Mouse (Mus musculus) megakaryocyte progenitor cell, adult 5-6 weeks (primary cell): ENCODE measurements around the gene Foxp1. TPM values are rescaled to one million over a fixed set of nuclear protein-coding genes. Genes with fewer than 3 reads are reported as not detected.
A peak's percentile ranks its signal among the peaks of the same experiment; 100 is the strongest.

Experiments
- ATAC-seq: replicated peaks from 2 replicates; pipeline ENCODE4 v1.8.0; 2016; ENCODE audit warnings: mild to moderate bottlenecking, moderate TSS enrichment, inconsistent platforms; ENCODE audit not compliant: poor library complexity
- total RNA-seq, 2 experiments: library from RNA; stranded (forward) in 1 of 2; stranded (reverse) in 1 of 2; fragments of 157-497, 149-512 nt in 1 of 2; fragments of 200-1000 nt in 1 of 2; gene quantifications; 2 replicates each; pipeline versions ENCODE4 v1.2.3 to v1.2.4; 2015 to 2017

Gene Foxp1
- total RNA-seq (2015) (72.1 and 97.3 TPM in 2 replicates), total RNA-seq (2017) (49.5 and 50.1 TPM in 2 replicates)

DNA sequence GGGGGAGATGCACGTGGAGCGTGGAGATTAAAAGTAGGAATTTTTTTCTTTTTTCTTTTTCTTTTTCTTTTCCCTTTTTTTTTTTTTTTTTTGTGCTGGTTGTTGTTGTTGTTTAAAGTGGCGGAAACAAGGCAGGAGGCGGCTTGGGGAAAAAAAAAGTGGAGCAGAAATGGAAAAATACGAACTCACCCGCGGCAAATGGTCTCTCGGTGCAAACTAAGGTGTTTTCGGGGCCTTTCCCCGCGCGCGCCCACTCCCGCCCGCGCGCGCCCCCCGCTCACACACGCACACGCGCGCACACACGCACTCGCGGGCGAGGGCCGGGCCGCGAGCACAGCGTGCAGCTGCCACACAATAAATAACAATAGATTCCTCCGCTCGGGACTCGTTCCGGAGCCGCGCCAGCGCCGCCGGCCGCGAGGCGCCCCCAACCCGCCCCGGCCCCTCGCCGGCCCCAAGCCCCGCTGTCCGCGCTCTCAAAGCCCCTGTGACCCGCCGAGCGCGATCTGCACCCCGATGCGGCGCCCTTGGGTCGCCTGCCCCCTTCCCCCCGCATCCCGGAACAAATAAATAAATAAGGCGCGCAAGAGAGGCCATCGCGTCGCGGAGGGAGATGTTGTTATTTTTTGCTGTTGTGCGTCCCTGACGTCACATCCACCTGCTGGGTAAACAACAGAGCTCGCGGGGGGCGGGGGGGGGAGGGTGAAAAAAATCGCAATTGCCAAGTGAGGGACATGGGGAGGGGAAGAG is at the start of gene Foxp1:
Foxp1 (minus strand) TSS at position 363 of the 750 bp plus-strand sequence.
- ATAC-seq: peak; percentile 59

DNA sequence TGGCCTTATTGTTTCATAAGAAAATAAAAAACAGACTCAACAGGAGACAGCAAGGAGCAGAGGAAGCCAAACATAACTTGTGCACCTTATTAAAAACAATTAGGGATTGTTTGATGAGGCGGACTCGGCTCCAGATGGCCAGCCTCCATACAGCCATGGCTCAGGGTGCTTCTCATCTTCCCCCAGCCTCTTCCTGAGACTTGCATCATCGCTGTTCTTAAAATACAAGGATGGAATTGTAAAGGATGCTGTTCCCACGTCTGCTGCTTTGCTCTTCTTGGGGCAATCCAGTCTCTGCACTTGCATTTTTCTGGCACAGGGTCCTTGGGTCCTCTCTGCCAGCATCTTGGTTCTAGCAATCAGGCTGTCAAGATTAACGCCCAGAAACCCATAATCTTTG is 49.5 kb upstream of the Foxp1 start:
- no peak for ATAC-seq

DNA sequence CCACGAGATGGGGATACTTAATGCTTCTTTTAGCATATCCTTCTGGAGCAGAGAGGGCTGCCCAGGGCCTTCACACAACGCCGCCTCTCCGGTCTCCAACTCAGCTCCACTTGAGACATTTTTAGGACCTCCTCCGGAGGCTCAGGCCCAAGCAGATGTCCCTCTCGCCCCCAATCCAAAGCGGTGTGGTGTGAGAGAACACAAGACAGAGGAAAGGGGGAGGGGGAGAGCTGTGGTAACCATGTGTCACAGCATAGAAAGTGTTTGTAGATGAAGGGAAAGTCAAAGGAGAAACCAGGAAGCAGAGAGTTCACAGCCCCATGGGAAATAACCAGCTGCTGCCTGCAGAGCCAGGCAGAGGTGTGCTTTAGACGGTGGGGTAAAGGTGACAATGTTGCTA is 44.4 kb upstream of the Foxp1 start:
- ATAC-seq: no peak

DNA sequence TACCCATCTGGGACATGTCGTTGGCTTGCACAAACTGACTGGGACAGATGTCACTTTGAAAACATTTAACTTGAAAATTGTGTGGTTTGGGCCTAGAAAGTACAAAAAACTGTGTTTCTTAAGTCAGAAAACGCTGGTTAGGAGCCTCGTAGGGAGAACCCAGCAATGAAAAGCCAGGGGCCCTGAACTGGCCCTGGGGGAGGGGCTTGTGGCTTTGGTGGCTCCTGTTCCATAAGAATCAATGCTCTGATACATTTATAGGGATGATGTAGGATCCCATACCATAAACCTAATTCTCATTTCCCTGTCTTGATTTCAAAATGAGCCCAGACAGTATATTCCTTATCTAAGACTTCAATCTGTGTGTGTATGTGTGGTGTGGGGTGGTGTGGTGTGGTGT is 42.2 kb upstream of the Foxp1 start:
- ATAC-seq: no peak

DNA sequence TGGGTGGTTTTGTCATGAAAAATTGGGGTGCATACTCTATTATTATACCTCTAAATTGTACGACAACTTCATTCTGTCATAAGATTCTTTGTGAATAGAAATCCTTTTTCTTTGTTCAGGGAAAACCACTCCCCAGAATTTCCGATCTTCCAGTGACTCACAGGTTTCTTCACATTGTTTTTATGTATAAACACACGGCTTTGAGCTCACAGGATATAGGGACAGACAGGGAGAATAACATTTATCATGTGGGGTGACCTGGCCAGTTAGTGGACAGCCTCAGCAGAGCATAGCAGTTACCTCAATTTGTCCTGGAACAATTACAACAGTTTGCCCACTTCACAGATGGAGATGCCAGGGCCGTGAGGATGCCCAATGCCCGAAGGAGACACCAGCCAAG is 34.4 kb upstream of the Foxp1 start:
- no peak for ATAC-seq

DNA sequence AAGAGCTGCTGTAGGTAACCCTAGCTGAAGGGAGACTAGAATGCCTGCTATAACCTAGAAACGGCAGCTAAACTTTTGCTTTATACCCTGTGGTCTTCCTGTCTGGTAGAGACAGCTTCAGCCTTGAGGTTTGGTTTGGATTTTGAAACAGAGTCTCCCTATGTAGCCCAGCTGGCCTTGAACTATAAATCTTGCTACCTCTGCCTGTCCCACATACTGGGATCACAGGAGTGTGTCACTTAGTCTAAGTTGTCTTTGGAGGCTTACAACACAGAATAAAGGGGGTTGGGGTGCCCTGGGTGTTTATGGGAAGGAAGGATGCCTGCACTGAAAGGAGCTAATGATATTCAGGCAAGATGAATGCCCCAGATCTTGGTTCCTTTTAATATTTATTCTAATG is 30.3 kb upstream of the Foxp1 start:
- ATAC-seq: no peak

DNA sequence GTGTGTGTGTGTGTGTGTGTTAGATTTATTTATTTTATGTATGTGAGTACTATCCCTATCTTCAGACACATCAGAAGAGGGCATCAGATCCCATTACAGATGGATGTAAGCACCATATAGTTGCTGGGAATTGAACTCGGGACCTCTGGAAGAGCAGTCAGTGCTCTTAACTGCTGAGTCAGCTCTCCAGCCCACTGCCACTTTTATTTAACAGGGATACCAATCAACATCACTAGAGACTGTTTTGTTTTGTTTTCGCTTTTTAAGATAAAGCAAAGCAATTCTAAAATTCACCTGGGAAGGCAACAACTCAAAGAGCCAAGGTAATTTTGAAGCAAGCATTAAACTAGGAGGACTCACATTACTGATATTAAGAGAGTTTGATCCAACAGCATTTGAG is 23.9 kb upstream of the Foxp1 start:
- ATAC-seq: no peak

DNA sequence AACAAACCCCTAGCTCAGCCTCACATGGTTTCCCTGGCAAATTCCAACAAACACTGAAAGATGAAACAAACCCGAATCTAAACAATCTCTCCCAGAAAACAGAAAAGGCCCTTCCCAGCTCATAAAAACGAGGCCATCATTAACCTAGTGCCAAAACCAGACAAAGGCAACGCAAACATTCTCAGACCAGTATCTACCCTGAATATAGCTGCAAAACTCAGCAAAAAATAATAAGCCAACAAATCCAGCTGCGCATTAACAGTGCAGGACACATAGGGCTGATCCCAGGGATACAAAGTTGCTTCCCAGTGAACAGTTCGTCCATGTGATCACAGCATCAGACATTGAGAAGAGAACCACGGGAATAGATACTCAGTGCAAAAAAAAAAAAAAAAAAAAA is 22.9 kb upstream of the Foxp1 start:
- ATAC-seq: no peak

DNA sequence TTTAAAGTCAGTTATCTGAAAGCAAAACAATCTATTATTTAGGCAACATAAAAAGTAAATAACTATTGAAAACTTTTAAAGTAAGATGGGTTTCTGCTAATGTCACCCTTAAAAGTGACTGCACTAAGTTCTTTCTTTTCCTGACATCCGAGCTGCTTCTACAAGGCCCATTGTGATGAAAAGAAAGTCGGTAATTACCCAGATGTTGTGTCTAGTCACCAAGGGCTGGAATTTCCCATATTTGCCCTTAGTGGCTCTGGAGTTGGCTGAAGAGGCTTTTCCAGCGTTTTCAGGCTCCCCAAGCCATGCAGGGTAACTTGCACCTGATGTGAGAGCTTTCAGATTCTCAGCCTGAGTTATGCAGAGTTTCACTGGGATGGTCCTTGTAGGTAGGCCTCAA is 18.6 kb upstream of the Foxp1 start:
- ATAC-seq: no peak

DNA sequence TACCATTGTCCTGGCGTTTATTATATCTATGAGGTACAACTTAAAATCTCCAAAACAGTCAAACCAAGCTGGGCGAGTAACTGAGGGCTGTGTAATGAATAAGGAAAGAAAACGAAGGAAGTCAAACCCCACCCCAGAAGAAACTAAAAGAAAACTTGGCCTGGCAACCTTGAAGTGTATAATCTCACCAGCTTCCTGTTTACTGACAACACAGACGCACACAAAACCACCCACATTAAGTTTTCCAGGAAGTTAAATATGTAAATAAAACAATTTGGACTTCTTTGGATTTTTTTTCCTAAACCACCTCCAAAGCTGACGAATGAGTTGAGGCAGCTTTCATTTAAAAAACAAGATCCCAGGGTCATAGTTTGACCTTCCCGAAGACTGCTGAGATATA is 18.1 kb upstream of the Foxp1 start:
- no peak for ATAC-seq

DNA sequence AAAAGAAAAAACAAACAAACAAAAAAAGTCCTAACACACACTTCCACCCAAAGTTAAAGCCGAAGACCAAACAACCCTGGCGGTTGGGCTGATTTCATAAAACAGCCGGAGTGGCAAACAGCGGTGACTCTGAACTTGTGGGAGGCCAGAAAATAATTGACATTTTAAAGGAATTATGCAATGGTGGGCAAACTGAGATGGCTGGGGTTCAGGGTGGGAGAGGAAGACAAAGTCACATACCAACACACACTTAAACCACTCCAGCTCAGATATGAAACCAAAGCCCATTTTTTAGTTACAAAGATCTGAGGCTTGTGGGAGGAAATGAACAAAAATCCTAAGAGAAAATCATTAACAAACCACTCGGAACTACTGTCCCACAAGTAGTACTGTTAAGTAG is 17.6 kb upstream of the Foxp1 start:
- ATAC-seq: no peak

DNA sequence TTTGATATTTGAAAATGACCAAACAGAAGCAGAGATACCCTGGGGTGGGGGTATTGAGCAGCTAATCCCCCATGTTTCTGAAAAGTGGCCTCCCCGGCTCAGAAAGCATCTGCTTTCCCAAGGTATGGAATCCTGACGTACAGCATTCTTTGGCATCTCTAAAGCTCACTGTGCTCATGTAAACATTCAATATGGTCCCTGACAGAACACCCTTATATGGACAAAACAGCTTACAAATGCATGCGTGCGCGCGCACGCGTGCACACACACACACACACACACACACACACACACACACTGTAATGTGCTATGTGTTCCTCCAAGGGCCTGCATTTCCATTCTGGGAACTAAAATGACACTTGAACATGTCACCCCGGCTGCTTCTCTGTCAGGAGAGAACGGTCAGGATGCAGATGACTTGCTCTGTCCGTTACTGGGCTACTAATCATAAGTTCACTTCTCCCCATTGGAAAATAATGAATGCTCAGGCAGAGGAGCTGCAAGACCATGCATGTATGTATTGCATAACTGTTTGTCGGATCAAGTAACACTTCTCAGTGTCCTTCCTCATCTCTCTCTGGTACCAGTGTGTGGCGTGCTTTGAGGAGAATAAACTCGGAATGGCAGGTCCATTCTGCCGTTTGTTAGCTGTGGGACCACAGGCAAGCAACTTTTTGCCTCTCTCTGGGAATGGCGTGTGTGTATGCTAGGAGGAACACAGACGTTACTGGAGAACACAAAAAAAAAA is 15.8 kb upstream of the Foxp1 start:
- peak; percentile 50 for ATAC-seq

DNA sequence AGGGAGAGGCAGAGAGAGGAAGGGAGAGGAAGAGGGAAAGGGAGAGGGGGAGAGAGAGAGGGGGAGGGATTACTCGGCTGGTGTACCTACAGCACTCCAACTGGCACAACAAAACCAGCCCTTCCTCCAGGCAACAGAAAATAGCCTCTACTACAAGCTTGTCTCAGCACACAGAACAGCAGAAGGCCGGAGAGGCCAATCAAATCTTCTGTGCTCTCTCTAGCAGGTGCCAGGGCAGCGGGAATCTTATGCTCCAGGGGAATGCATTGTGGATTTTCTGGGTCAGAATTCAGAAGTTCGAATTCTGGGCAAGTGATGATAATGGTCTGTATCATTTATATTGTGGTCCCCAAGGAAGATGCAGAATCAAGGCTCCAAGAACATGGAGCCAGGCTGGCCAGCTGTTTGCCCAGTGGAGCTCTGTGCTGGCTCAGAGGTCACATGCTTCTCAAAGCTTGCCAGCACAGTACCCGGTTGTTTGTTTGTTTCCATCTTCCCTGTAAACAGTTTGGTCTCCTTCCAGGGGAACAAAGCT is 11.8 kb upstream of the Foxp1 start:
- no peak for ATAC-seq

DNA sequence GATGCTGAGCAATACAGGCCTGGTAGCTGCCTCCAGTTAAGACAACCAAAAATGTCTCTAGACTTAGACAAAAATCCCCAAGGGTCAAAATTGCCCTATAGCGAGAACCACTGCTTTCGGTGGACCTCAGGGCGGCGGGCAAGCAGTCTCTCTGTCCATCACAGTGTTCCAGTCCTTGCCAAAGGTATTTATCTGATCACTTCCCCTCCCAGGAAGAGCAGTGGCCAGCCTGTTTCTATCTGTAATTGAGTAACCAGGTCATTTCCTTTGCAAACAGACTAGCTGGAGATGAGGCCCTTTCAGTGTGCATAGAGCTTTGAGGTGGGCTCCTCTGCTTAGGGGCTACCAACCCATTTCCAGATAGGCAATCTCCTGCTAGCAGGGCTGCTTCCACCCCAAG is 9.9 kb upstream of the Foxp1 start:
- ATAC-seq: peak; percentile 48

DNA sequence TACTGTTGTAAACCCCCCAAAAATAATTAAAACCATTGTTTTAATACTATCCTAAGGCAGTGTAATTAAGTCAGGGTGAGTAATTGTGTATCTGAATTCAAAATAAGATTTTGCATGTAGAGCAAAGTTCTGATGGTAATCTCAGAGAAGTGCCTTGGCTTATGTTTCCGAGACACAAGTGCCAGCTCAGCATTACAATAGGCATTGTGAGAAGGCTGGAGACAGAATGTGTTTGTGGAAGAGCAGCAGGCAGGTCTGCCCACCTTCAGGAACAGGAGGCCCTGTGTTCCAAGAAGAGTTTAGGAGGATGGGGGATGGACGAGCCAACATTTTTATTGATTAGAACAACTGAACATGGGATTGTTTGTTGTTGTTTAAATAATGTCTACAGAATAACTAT is 6.5 kb upstream of the Foxp1 start:
- no peak for ATAC-seq

DNA sequence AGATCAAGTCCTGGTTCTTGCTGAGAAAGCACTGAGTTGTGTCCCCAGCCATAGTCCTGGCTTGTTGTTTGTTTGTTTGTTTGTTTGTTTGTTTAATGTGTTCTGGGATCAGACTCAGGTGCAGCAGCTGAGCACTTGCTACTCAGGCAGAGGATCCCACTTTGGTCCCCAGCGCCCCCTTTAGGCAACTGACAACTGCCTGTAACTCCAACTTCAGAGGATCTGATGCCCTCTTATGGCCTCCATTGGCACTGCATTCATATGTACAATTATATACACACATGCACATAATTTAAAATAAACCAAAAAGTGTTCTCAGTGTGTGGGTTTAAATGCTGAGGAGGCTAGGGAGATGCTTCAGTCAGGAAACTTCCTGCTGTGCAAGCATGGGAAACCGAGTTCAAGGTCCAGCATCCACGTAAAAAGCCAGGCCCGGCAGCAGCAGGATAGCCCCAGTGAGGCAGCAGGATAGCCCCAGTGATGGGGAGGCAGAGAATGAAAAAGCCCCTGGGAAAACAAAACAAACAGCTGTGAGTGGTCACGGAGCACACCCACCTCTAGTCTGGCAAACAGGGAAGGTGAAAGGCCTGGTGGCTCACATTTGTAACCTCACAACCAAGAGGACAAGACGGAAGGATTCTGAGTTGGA is 5.1 kb upstream of the Foxp1 start:
- ATAC-seq: no peak

DNA sequence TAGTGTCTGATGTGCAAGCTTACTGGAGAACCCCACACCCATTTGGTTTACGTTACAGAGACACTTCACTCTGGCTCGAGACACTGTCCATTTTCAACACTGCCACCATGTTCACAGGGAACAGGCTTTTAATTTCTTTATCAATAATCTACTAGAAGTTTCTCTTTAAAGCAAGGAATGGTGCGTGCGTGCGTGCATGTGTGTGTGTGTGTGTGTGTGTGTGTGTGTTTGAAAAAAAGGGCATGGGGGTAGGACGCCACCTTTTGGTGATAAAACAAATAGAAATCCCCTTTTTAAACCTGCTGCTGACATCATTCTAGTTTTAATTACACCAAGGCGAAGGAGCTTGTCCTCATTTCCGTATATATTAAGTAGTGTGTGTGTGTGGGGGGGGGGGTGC is 2.8 kb upstream of the Foxp1 start:
- peak; percentile 17; the same call in 1 of the 2 replicates for ATAC-seq

DNA sequence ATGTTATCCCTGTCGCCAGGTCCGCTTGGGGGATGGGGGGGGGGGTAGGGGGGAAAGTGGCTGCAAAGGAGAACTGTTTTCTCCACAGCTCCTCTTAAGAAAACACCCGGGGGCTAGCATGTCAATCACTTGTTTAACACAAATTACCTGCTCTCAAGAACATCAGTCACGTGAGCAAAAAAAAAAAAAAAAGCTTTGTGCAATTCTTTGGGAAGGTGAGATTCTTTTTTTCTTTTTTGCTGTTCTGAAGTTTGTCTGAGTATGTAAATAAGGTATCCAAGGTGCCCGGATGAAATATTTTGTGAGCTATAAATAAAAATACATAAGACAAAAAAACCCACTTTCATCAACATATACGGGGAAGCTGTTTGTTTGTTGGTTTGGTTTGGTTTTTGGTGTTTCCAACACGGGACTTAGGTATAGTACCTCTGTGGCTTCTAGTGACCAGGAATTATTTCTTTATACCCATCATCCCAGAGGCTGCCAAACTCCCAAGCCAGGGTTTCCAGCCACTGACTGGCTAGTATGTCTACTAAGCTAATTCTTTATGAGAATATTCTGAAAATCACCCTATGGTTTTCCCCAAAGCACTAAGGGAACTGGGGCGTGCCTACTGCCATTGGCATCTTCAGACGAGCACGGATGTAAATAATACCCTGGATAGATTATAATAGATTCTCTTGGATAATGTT is 1.3 kb upstream of the Foxp1 start:
- ATAC-seq: no peak

DNA sequence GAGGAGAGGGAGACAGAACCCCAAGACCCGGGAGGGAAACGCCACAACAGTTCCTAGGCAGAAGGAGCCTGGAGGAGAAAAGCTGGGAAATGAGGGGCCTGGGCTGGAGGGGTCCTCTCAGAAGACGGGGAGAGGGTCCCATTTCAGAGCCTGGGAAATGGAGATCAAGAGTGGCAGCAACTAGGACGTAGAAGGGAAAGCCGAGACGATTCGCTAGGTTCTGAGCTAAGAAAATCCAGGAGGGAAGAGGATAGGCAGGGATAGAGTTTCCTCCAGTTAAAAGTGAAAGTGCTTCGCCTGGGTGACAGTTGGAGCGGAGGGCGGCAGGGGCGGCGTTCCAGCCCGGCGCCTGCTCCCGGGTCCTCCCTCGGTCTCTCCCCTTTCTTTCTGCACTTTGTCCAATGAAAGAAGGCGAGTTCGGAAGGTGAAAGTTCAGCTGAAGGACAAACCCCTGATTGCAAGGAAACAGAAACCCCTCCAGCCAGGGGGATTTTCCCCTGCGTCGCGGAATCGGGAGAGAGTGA is 650 bp upstream of the Foxp1 start:
- ATAC-seq: peak; percentile 53

DNA sequence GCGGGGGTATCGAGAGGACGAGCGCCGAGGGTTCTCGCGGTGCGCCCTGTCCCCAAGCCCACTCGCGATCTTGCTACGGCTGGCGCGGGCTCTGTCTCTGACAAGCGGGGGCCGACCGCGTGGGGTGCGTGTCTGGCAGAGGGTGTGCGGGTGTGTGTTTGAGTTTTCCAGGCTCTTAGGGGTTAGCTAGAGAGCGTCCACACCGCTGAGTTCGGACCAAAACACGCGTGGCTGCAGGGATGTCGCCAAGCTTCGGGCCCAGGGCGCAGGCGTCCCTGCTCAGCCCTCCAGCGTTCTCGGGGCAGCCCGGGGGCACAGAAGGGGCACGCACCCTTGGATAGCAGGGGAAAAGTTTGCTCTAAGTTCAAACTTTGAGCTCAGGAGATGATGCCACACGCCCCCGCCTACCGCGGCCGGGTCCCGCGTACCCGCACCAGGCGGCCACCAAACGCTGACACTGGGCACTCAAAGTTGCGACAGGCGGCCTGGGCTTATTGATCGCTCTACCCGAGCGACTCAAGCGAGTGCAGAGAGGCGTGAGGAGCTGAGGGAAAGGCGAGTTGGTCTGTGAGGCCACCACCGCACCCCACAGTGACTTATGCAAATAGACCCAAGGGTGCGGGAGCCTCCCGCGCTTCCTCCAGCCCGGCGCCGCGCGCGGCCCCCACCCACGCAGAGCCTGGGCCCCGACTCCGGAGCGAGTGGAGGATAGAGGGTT is 721 bp downstream of the Foxp1 start:
- ATAC-seq: peak; percentile 15
